9 mouse cellular contexts compared by ENCODE assay signal in genomic region chr14:79737642-79738379, GRCm38 (mm10). TPM values are rescaled to one million over a fixed set of nuclear protein-coding genes. Genes with fewer than 3 reads are reported as not detected.
DNase-seq lines count a peak whose midpoint lies in the region; ATAC-seq and TF ChIP-seq lines count a peak whose summit lies in the region.
"Had no signal": no experiment of that assay in that cellular context is flagged by ENCODE, and none has a peak within 500 bp of the region (broad histone marks: within the 10 kb centered on the region; RNA-seq: fewer than 3 reads in every experiment).

No protein-coding gene starts in this region.

- DNase-seq in heart, adult 2 months: peak; percentile 17 to 45
- DNase-seq in heart, postnatal 25 days (ENCODE audit: low spot score): no peak
- DNase-seq in right cerebral cortex, postnatal 4 days: peak; percentile 22
- no peak for DNase-seq in right cerebral cortex, postnatal 25 days
- DNase-seq in naive thymus-derived CD4-positive, alpha-beta T cell, adult 2 months (ENCODE audit: low read depth): peak; percentile 4

- TF ChIP-seq EP300 in heart, adult 2 months (IDR thresholded peaks at IDR 0.05; ENCODE audit: insufficient read depth, low read depth, low read length): no peak

- intact Hi-C loops in heart, adult 2 months (cut with DNase I): loop anchor here (2.0 kb wide), 1 partner anchor 121 kb away; no protein-coding TSS in a partner anchor
- intact Hi-C loops in heart, postnatal 25 days (cut with DNase I): loop anchor here (1.0 kb wide), 1 partner anchor 121 kb away; no protein-coding TSS in a partner anchor

- ATAC-seq in granulocyte monocyte progenitor cell, adult 5-6 weeks (replicated peaks; ENCODE audit: poor library complexity, severe bottlenecking): peak; percentile 25
- no peak for ATAC-seq in erythroblast, adult 5-6 weeks (replicated peaks; ENCODE audit: low FRiP score, poor library complexity, severe bottlenecking)
- no peak for ATAC-seq in cerebellum, adult (ENCODE audit: insufficient number of reproducible peaks, low FRiP score, low TSS enrichment)

- no peak for TF ChIP-seq POLR2A in heart, adult 2 months (IDR thresholded peaks at IDR 0.05; ENCODE audit: insufficient read depth, low read depth, low read length)

- no peaks in the 10 kb centered on the region for H3K79me2 ChIP-seq in heart, adult 2 months (replicated peaks; ENCODE audit: control insufficient read depth, insufficient read depth, low read length)

- H3K27ac ChIP-seq in heart, adult 2 months: no peak overlapping the region

- peak; percentile 76 for TF ChIP-seq CTCF in heart, adult 2 months (IDR thresholded peaks at IDR 0.05)

- no peaks in the 10 kb centered on the region for H3K27me3 ChIP-seq in heart, adult 2 months (ENCODE audit: control insufficient read depth, insufficient read depth, low read length)

- H3K4me3 ChIP-seq in heart, adult 2 months: no peak overlapping the region

- H3K4me1 ChIP-seq in heart, adult 2 months (ENCODE audit: control insufficient read depth, insufficient read depth, low read length): peaks cover 2% of the 10 kb centered on the region; the same call in 1 of the 2 replicates

- H3K36me3 ChIP-seq in heart, adult 2 months (ENCODE audit: control insufficient read depth, insufficient read depth, low read length): no peaks in the 10 kb centered on the region

- 64% methylated on average over 9 of the region's 9 CpGs for WGBS in heart, adult 2 months

- H3K9ac ChIP-seq in heart, adult 2 months (ENCODE audit: low read depth, low read length): no peak overlapping the region

RNA-seq across cellular contexts. Expression of gene Pcdh8, which starts 33.3 kb away (rescaled TPM):
- total RNA-seq in heart, adult 2 months (2021): not detected
- polyA plus RNA-seq in heart, adult 2 months (2012; rRNA removed): not detected in 2 replicates
- total RNA-seq in heart, postnatal 25 days (2021): not detected
- not detected in 2 replicates for total RNA-seq in granulocyte monocyte progenitor cell, adult 5-6 weeks (2014; fragmentation: Nextera tagmentation)
- total RNA-seq in granulocyte monocyte progenitor cell, adult 5-6 weeks (2017): not detected in 2 replicates
- not detected in 2 replicates for total RNA-seq in erythroblast, adult 5-6 weeks (2015; ENCODE audit: low replicate concordance)
- total RNA-seq in erythroblast, adult 5-6 weeks (2017; ENCODE audit: low replicate concordance): not detected in 2 replicates
- total RNA-seq: neutrophil, adult 5-6 weeks had no signal

Comparison
In these comparisons a context has a peak if more than half of its experiments do, and no peak if none do; other contexts are left out.
1. DNase-seq: peak in heart, adult 2 months (2 of 2), right cerebral cortex, postnatal 4 days (single experiment) and naive thymus-derived CD4-positive, alpha-beta T cell, adult 2 months (single experiment); none in heart, postnatal 25 days (single experiment) and right cerebral cortex, postnatal 25 days (single experiment).